Mouse (Mus musculus): ENCODE results near the gene Bbc3.
"Not testable (repeated sequence)": the region's sequence is repeated elsewhere in the genome, so short reads cannot be mapped to it uniquely, and the experiment has no call there.

Bbc3 gene

GRCm38 (mm10) chr7:16294346-16294745, 13.8 kb upstream of the Bbc3 start:
- DNase-seq (ENCODE audit: low read depth): peak; percentile 79

- DNase-seq (ENCODE audit: low read depth): peak; percentile 97
Observed at GRCm38 (mm10) chr7:16294837-16295236, 13.4 kb upstream of the Bbc3 start.

GRCm38 (mm10) chr7:16295321-16295900, 12.8 kb upstream of the Bbc3 start:
- peak; percentile 93 for DNase-seq (ENCODE audit: low read depth)

GRCm38 (mm10) chr7:16296146-16296545, 12.0 kb upstream of the Bbc3 start:
- peak; percentile 55 for DNase-seq (ENCODE audit: low read depth)

- DNase-seq (ENCODE audit: low read depth): peak; percentile 97
Observed at GRCm38 (mm10) chr7:16296766-16297390, 11.3 kb upstream of the Bbc3 start.

GRCm38 (mm10) chr7:16297616-16298015, 10.6 kb upstream of the Bbc3 start:
- DNase-seq (ENCODE audit: low read depth): no peak

- no peak for DNase-seq (ENCODE audit: low read depth)
Observed at GRCm38 (mm10) chr7:16298927-16299326, 9.3 kb upstream of the Bbc3 start.

- peak; percentile 70 for DNase-seq (ENCODE audit: low read depth)
Observed at GRCm38 (mm10) chr7:16299419-16300035, 8.7 kb upstream of the Bbc3 start.

GRCm38 (mm10) chr7:16307141-16307540, 1.1 kb upstream of the Bbc3 start:
- not testable (repeated sequence) for DNase-seq (ENCODE audit: low read depth)

GRCm38 (mm10) chr7:16308555-16309317, 543 bp downstream of the Bbc3 start:
- peak; percentile 44 for DNase-seq (ENCODE audit: low read depth)

- DNase-seq (ENCODE audit: low read depth): peak; percentile 93
Observed at GRCm38 (mm10) chr7:16309318-16310019, 1.3 kb downstream of the Bbc3 start.

- peak; percentile 96 for DNase-seq (ENCODE audit: low read depth)
Observed at GRCm38 (mm10) chr7:16310020-16310520, 1.9 kb downstream of the Bbc3 start.

GRCm38 (mm10) chr7:16310521-16311452, 2.6 kb downstream of the Bbc3 start:
- peak; percentile 81 for DNase-seq (ENCODE audit: low read depth)

GRCm38 (mm10) chr7:16311453-16312004, 3.3 kb downstream of the Bbc3 start:
- DNase-seq (ENCODE audit: low read depth): peak; percentile 73

- DNase-seq (ENCODE audit: low read depth): peak; percentile 42
Observed at GRCm38 (mm10) chr7:16312011-16312671, 3.9 kb downstream of the Bbc3 start.

GRCm38 (mm10) chr7:16312672-16313311, 4.6 kb downstream of the Bbc3 start:
- peak; percentile 56 for DNase-seq (ENCODE audit: low read depth)

GRCm38 (mm10) chr7:16313481-16314220, 5.5 kb downstream of the Bbc3 start:
- peak; percentile 89 for DNase-seq (ENCODE audit: low read depth)

GRCm38 (mm10) chr7:16314221-16314775, 6.1 kb downstream of the Bbc3 start:
- no peak for DNase-seq (ENCODE audit: low read depth)

Data from naive thymus-derived CD4-positive, alpha-beta T cell, adult 2 months (primary cell).